Mouse (Mus musculus) liver, embryonic 16.5 days (tissue): Measurements from ENCODE around the gene Atp1a2. TPM values are rescaled to one million over a fixed set of nuclear protein-coding genes. Genes with fewer than 3 reads are reported as not detected.

Experiments
- ATAC-seq: fragments of 200-750 bp; cut with Nextera tagmentation; 2 replicates; pipeline ENCODE4 v1.8.0; 2017; ENCODE audit warnings: low read depth, mild to moderate bottlenecking, moderate number of reproducible peaks, moderate library complexity
- H3K27ac ChIP-seq: fragments of 300-500 bp; sonication (generic); 2 replicates; pipeline ENCODE4 v1.5.1; 2014; ENCODE audit warnings: mild to moderate bottlenecking, low read length
- H3K27me3 ChIP-seq: fragments of 300-500 bp; sonication (generic); 2 replicates; pipeline ENCODE4 v1.6.1; 2014; ENCODE audit warnings: low read depth, low read length, mixed read lengths; ENCODE audit not compliant: control insufficient read depth, insufficient read depth
- H3K36me3 ChIP-seq: fragments of 300-500 bp; sonication (generic); 2 replicates; pipeline ENCODE4 v1.6.1; 2014; ENCODE audit warnings: mild to moderate bottlenecking; ENCODE audit not compliant: control insufficient read depth, insufficient read depth
- H3K4me1 ChIP-seq: fragments of 300-500 bp; sonication (generic); 2 replicates; pipeline ENCODE4 v1.6.1; 2014; ENCODE audit warnings: low read depth, low read length, mixed read lengths; ENCODE audit not compliant: control insufficient read depth
- H3K4me2 ChIP-seq: fragments of 300-500 bp; sonication (generic); 2 replicates; pipeline ENCODE4 v1.6.1; 2014; ENCODE audit warnings: low read depth, low read length, mixed read lengths
- H3K4me3 ChIP-seq: fragments of 300-500 bp; sonication (generic); 2 replicates; pipeline ENCODE4 v1.5.1; 2014; ENCODE audit warnings: low read depth, mild to moderate bottlenecking, low read length
- H3K9ac ChIP-seq: fragments of 300-500 bp; sonication (generic); 2 replicates; pipeline ENCODE4 v1.6.1; 2014; ENCODE audit warnings: low read depth, low read length
- H3K9me3 ChIP-seq: fragments of 300-500 bp; sonication (generic); replicated peaks from 2 replicates; pipeline ENCODE4 v1.6.1; 2016; ENCODE audit warnings: low read length; ENCODE audit not compliant: control insufficient read depth
- WGBS: fragments of 180-500 bp; shearing (Covaris S2); extraction: QIAGEN DNeasy Blood & Tissue Kit; methylation state at CpG from one replicate; pipeline ENCODE4 v1.1.7; 2014; ENCODE audit not compliant: insufficient replicate concordance; 5-methylcytosine and 5-hydroxymethylcytosine counted together
- polyA plus RNA-seq: library from polyadenylated mRNA; unstranded; fragments of >200 nt; fragmentation: Nextera tagmentation; extraction: Ambion mirVana; gene quantifications from 2 replicates; pipeline ENCODE4 v1.2.1, GENCODE M21; 2015

Atp1a2 gene
- polyA plus RNA-seq, 1 experiment from 2014 or later = 0.52 TPM

GRCm38 (mm10) chr1:172337411-172338185 lies 39.7 kb upstream of the Atp1a2 start:
- Histone ChIP-seq H3K36me3 (no peaks in the 10 kb centered on the region), H3K9me3 (no peaks in the 10 kb centered on the region), H3K4me3 (no peak overlapping the region), H3K4me1 (peaks cover 10% of the 10 kb centered on the region), H3K4me2 (no peak overlapping the region), H3K27me3 (peaks cover 38% of the 10 kb centered on the region), H3K9ac (no peak overlapping the region), H3K27ac (no peak overlapping the region)
- no peak for ATAC-seq
- 39% methylated on average over 2 of the region's 2 CpGs for WGBS

GRCm38 (mm10) chr1:172335804-172336203 lies 37.9 kb upstream of the Atp1a2 start:
- no peak for ATAC-seq
- H3K9ac ChIP-seq = no peak overlapping the region
- H3K27ac ChIP-seq = no peak overlapping the region
- no peaks in the 10 kb centered on the region for H3K36me3 ChIP-seq
- no peak overlapping the region for H3K4me2 ChIP-seq
- 38% methylated on average over 15 of the region's 15 CpGs for WGBS
- peaks cover 23% of the 10 kb centered on the region for H3K27me3 ChIP-seq
- H3K9me3 ChIP-seq = no peaks in the 10 kb centered on the region
- peaks cover 4% of the 10 kb centered on the region for H3K4me1 ChIP-seq
- H3K4me3 ChIP-seq = no peak overlapping the region

- 27% methylated on average over 3 of the region's 3 CpGs for WGBS
- Histone ChIP-seq H3K9me3 (no peaks in the 10 kb centered on the region), H3K9ac (no peak overlapping the region), H3K36me3 (no peaks in the 10 kb centered on the region), H3K27me3 (peaks cover 21% of the 10 kb centered on the region), H3K4me2 (no peak overlapping the region), H3K4me3 (no peak overlapping the region), H3K27ac (no peak overlapping the region), H3K4me1 (no peaks in the 10 kb centered on the region)
- ATAC-seq = no peak
Observed at GRCm38 (mm10) chr1:172333512-172333911, 35.6 kb upstream of the Atp1a2 start.

GRCm38 (mm10) chr1:172332925-172333324 lies 35.1 kb upstream of the Atp1a2 start:
- H3K36me3 ChIP-seq = no peaks in the 10 kb centered on the region
- H3K27ac ChIP-seq = no peak overlapping the region
- no peak overlapping the region for H3K9ac ChIP-seq
- H3K4me3 ChIP-seq = no peak overlapping the region
- no peak for ATAC-seq
- no peak overlapping the region for H3K4me2 ChIP-seq
- H3K9me3 ChIP-seq = no peaks in the 10 kb centered on the region
- H3K27me3 ChIP-seq = peaks cover 23% of the 10 kb centered on the region
- no peaks in the 10 kb centered on the region for H3K4me1 ChIP-seq
- 57% methylated on average over 2 of the region's 2 CpGs for WGBS

GRCm38 (mm10) chr1:172331422-172331947 lies 33.6 kb upstream of the Atp1a2 start:
- H3K4me1 ChIP-seq = no peaks in the 10 kb centered on the region
- WGBS = 42% methylated on average over 8 of the region's 8 CpGs

GRCm38 (mm10) chr1:172329616-172330015 lies 31.8 kb upstream of the Atp1a2 start:
- ATAC-seq = no peak
- peaks cover 48% of the 10 kb centered on the region for H3K27me3 ChIP-seq
- 57% methylated on average over 6 of the region's 6 CpGs for WGBS

More at GRCm38 (mm10) chr1:172331422-172331947, 33.6 kb upstream of the Atp1a2 start:
- no peak for ATAC-seq
- H3K4me3 ChIP-seq = no peak overlapping the region
- H3K27ac ChIP-seq = no peak overlapping the region
- no peaks in the 10 kb centered on the region for H3K36me3 ChIP-seq
- H3K9me3 ChIP-seq = no peaks in the 10 kb centered on the region
- H3K4me2 ChIP-seq = no peak overlapping the region
- H3K9ac ChIP-seq = no peak overlapping the region
- H3K27me3 ChIP-seq = peaks cover 37% of the 10 kb centered on the region

GRCm38 (mm10) chr1:172329131-172329530 lies 31.3 kb upstream of the Atp1a2 start, which contains the start of gene Kcnj9:
Kcnj9 (minus strand) TSS chr1:172329318.
- H3K4me2 ChIP-seq = no peak within 1 kb of the TSS
- H3K9ac ChIP-seq = no peak within 1 kb of the TSS
- H3K9me3 ChIP-seq = no peaks in the 10 kb centered on the region
- H3K4me3 ChIP-seq = no peak within 1 kb of the TSS
- no peak for ATAC-seq
- peaks cover 48% of the 10 kb centered on the region for H3K27me3 ChIP-seq
- H3K27ac ChIP-seq = no peak within 1 kb of the TSS
- no peaks in the 10 kb centered on the region; the same call in 1 of the 2 replicates for H3K4me1 ChIP-seq
- WGBS = 38% methylated on average over 9 of the region's 9 CpGs
- no peaks in the 10 kb centered on the region for H3K36me3 ChIP-seq

More at GRCm38 (mm10) chr1:172329616-172330015, 31.8 kb upstream of the Atp1a2 start:
- Histone ChIP-seq H3K4me3 (no peak overlapping the region), H3K27ac (no peak overlapping the region), H3K9me3 (no peaks in the 10 kb centered on the region), H3K4me1 (no peaks in the 10 kb centered on the region; the same call in 1 of the 2 replicates), H3K9ac (no peak overlapping the region), H3K36me3 (no peaks in the 10 kb centered on the region), H3K4me2 (no peak overlapping the region)

GRCm38 (mm10) chr1:172328461-172328860 lies 30.6 kb upstream of the Atp1a2 start:
- H3K9me3 ChIP-seq = no peaks in the 10 kb centered on the region
- no peak overlapping the region for H3K9ac ChIP-seq
- H3K27ac ChIP-seq = no peak overlapping the region
- no peak overlapping the region for H3K4me3 ChIP-seq
- no peak for ATAC-seq
- no peak overlapping the region for H3K4me2 ChIP-seq
- no peaks in the 10 kb centered on the region; the same call in 1 of the 2 replicates for H3K4me1 ChIP-seq
- 53% methylated on average over 7 of the region's 7 CpGs for WGBS
- H3K27me3 ChIP-seq = peaks cover 48% of the 10 kb centered on the region
- no peaks in the 10 kb centered on the region for H3K36me3 ChIP-seq

GRCm38 (mm10) chr1:172328041-172328440 lies 30.2 kb upstream of the Atp1a2 start:
- peaks cover 48% of the 10 kb centered on the region for H3K27me3 ChIP-seq
- 54% methylated on average over 3 of the region's 3 CpGs for WGBS
- no peak overlapping the region for H3K4me2 ChIP-seq
- H3K9me3 ChIP-seq = no peaks in the 10 kb centered on the region
- H3K4me1 ChIP-seq = no peaks in the 10 kb centered on the region; the same call in 1 of the 2 replicates
- no peak for ATAC-seq
- H3K27ac ChIP-seq = no peak overlapping the region
- no peak overlapping the region for H3K4me3 ChIP-seq
- H3K9ac ChIP-seq = no peak overlapping the region
- H3K36me3 ChIP-seq = no peaks in the 10 kb centered on the region
